Comparison of ENCODE assay signal across 13 mouse cellular contexts in the genomic region with DNA sequence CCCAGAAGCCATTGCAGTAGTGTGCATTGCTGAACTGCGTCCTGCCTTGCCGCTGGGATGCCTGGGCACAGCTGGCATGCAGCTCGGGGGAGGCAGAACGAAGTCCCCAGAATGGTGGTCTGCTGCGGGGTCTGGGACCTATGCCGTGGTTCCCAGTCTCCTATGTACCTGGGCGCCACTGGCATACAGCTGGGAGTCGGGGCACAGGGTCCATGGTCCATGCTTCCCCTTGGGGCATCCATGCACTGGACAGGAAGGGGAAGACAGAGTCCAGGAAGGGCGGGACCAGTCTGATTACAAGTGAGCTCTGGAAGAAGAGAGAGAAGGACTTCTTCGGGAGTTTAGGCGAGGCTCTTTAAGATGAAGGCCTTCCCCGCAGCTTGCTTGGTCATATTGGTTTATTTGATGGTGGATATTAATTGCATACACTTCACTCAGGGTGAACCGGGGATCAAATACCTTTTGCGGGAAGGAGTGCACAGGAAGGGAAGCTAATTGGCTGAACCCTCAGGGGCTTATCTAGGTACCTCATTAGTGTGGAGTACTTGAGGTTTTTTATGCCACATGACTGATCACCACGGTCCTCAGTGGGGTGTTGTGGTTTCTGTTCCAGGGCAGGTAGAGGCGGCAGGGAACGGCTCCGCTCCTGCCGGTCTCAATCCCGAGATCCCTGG. TPM values are rescaled to one million over a fixed set of nuclear protein-coding genes. Genes with fewer than 3 reads are reported as not detected.
DNase-seq lines count a peak whose midpoint lies in the region; ATAC-seq and TF ChIP-seq lines count a peak whose summit lies in the region.
"Had no signal": no experiment of that assay in that cellular context is flagged by ENCODE, and none has a peak within 500 bp of the region (broad histone marks: within the 10 kb centered on the region; RNA-seq: fewer than 3 reads in every experiment).

No protein-coding gene starts in this region.

- 59% methylated on average over 20 of the region's 20 CpGs for WGBS in liver, embryonic 11.5 days
- 50% methylated on average over 20 of the region's 20 CpGs for WGBS in liver, embryonic 15.5 days (ENCODE audit: insufficient replicate concordance)

- no peak for DNase-seq in liver, embryonic 11.5 days (ENCODE audit: low spot score)
- DNase-seq in liver, result no peak
- DNase-seq in MEL (ENCODE audit: low read depth, low spot score), result peak; percentile 89
- DNase-seq in kidney, adult 8-10 months, result peak; percentile 50 to 61
- no peak for DNase-seq in frontal cortex, postnatal 36 days (ENCODE audit: low spot score in 2 of 2)
- no peak for DNase-seq in layer of hippocampus, postnatal 25 days (ENCODE audit: extremely low spot score in 1 of 2, low spot score in 1 of 2)
- DNase-seq in left cerebral cortex, adult 18-20 months (ENCODE audit: low spot score in 2 of 2), result no peak

- TF ChIP-seq POLR2A in MEL (IDR thresholded peaks at IDR 0.05; ENCODE audit: control insufficient read depth in 1 of 2, insufficient read depth in 1 of 2, low read depth in 1 of 2, low read length in 2 of 2, poor library complexity in 1 of 2), result peak; percentile 59 to 82

- TF ChIP-seq RAD21 in MEL (IDR thresholded peaks at IDR 0.05; ENCODE audit: low read depth, low read length), result no peak

- H3K9ac ChIP-seq in liver, embryonic 11.5 days (ENCODE audit: low read depth, low read length), result peak overlapping the region; percentile 20; the same call in 1 of the 2 replicates
- peak overlapping the region; percentile 72 for H3K9ac ChIP-seq in MEL (ENCODE audit: control insufficient read depth, low read depth, low read length, poor library complexity, severe bottlenecking)
- H3K9ac ChIP-seq in liver, embryonic 15.5 days, result peak overlapping the region; percentile 22
- H3K9ac ChIP-seq: forebrain, embryonic 15.5 days; limb, embryonic 15.5 days had no signal

- peak; percentile 72 to 75; a peak in 3 of 4 replicates for TF ChIP-seq EP300 in MEL (IDR thresholded peaks at IDR 0.05; ENCODE audit: low read depth in 1 of 2, low read length in 2 of 2)

- H3K27me3 ChIP-seq in liver, embryonic 11.5 days (replicated peaks; ENCODE audit: control insufficient read depth, insufficient read depth, low read length), result no peaks in the 10 kb centered on the region
- no peaks in the 10 kb centered on the region for H3K27me3 ChIP-seq in MEL (ENCODE audit: control insufficient read depth in 1 of 2, insufficient read depth in 2 of 2, low read length in 2 of 2)
- no peaks in the 10 kb centered on the region for H3K27me3 ChIP-seq in liver, embryonic 15.5 days
- H3K27me3 ChIP-seq: forebrain, embryonic 15.5 days; limb, embryonic 15.5 days; neural tube, embryonic 15.5 days had no signal

- H3K27ac ChIP-seq in liver, embryonic 11.5 days (ENCODE audit: low read depth, low read length), result peak overlapping the region; percentile 96
- H3K27ac ChIP-seq in MEL (ENCODE audit: control insufficient read depth, low read depth, low read length), result peak overlapping the region; percentile 98
- peak overlapping the region; percentile 94 for H3K27ac ChIP-seq in liver, embryonic 15.5 days (replicated peaks)
- H3K27ac ChIP-seq: forebrain, embryonic 15.5 days; limb, embryonic 15.5 days; neural tube, embryonic 15.5 days had no signal

- H3K79me2 ChIP-seq in MEL (ENCODE audit: control insufficient read depth, insufficient read depth, low read length, poor library complexity), result peaks cover 4% of the 10 kb centered on the region; the same call in 1 of the 2 replicates

- H3K4me1 ChIP-seq in liver, embryonic 11.5 days (replicated peaks; ENCODE audit: control insufficient read depth, insufficient read depth, low read length), result peaks cover 45% of the 10 kb centered on the region
- H3K4me1 ChIP-seq in MEL (ENCODE audit: control insufficient read depth in 1 of 2, insufficient read depth in 2 of 2, low read length in 2 of 2), result peaks cover 18 to 42% of the 10 kb centered on the region in 2 experiments
- H3K4me1 ChIP-seq in liver, embryonic 15.5 days (replicated peaks), result peaks cover 60% of the 10 kb centered on the region
- H3K4me1 ChIP-seq: forebrain, embryonic 15.5 days had no signal

- no peaks in the 10 kb centered on the region for H3K36me3 ChIP-seq in liver, embryonic 11.5 days (ENCODE audit: control insufficient read depth, insufficient read depth, low read length)
- H3K36me3 ChIP-seq in MEL (ENCODE audit: control insufficient read depth in 1 of 2, insufficient read depth in 2 of 2, low read length in 2 of 2), result peaks cover 0 to 32% of the 10 kb centered on the region in 2 experiments; a peak in 2 of 4 replicates
- H3K36me3 ChIP-seq in liver, embryonic 15.5 days (replicated peaks), result no peaks in the 10 kb centered on the region
- H3K36me3 ChIP-seq: forebrain, embryonic 15.5 days; limb, embryonic 15.5 days; neural tube, embryonic 15.5 days had no signal

- no peak overlapping the region for H3K4me3 ChIP-seq in liver, embryonic 11.5 days (ENCODE audit: low read depth, low read length)
- H3K4me3 ChIP-seq in MEL (ENCODE audit: control insufficient read depth in 1 of 2, insufficient read depth in 1 of 2, low read depth in 2 of 2, low read length in 2 of 2), result peak overlapping the region; percentile 50 to 51
- no peak overlapping the region for H3K4me3 ChIP-seq in liver, embryonic 15.5 days (replicated peaks)
- H3K4me3 ChIP-seq: forebrain, embryonic 15.5 days; limb, embryonic 15.5 days; neural tube, embryonic 15.5 days had no signal

- H3K4me2 ChIP-seq in liver, embryonic 11.5 days, result peak overlapping the region; percentile 42
- H3K4me2 ChIP-seq in liver, embryonic 15.5 days, result peak overlapping the region; percentile 52
- H3K4me2 ChIP-seq: forebrain, embryonic 15.5 days; limb, embryonic 15.5 days; neural tube, embryonic 15.5 days had no signal

- ATAC-seq in liver, embryonic 11.5 days (replicated peaks; ENCODE audit: low FRiP score), result no peak
- ATAC-seq in liver, embryonic 15.5 days (ENCODE audit: insufficient read depth), result no peak
- ATAC-seq: forebrain, embryonic 15.5 days; inflammation-experienced regulatory T-cells, adult 6 months had no signal

- H3K9me3 ChIP-seq in liver, embryonic 11.5 days (ENCODE audit: control insufficient read depth, low read length), result no peaks in the 10 kb centered on the region
- H3K9me3 ChIP-seq in MEL (replicated peaks; ENCODE audit: insufficient read depth, low read length), result no peaks in the 10 kb centered on the region
- no peaks in the 10 kb centered on the region for H3K9me3 ChIP-seq in liver, embryonic 15.5 days (replicated peaks)
- H3K9me3 ChIP-seq: forebrain, embryonic 15.5 days; limb, embryonic 15.5 days; neural tube, embryonic 15.5 days had no signal

- no peak; a peak in 1 of 6 replicates for TF ChIP-seq CTCF in MEL (IDR thresholded peaks at IDR 0.05 in 2 of 3, conservative IDR thresholded peaks at IDR 0.05 in 1 of 3; ENCODE audit: control insufficient read depth in 1 of 3, insufficient read depth in 1 of 3, low read depth in 2 of 3, low read length in 3 of 3, poor library complexity in 1 of 3, severe bottlenecking in 1 of 3)

TF ChIP-seq in MEL, 35 proteins besides CTCF, POLR2A, EP300 and RAD21 (continues in another document):
- TF ChIP-seq POLR2AphosphoS5 (IDR thresholded peaks at IDR 0.05; ENCODE audit: borderline replicate concordance, low read depth, low read length), result 0 out of 2 replicates have a peak, but pooled peaks have one; percentile 3
- TF ChIP-seq E2F4 (IDR thresholded peaks at IDR 0.05; ENCODE audit: borderline replicate concordance, low read depth, low read length), result no peak
- TF ChIP-seq TCF12 (IDR thresholded peaks at IDR 0.05; ENCODE audit: low read depth, low read length), result peak; percentile 61
- TF ChIP-seq MAX (IDR thresholded peaks at IDR 0.05; ENCODE audit: low read length), result peak; percentile 80; the same call in 1 of the 2 replicates
- TF ChIP-seq KAT2A (conservative IDR thresholded peaks at IDR 0.05; ENCODE audit: low read depth, low read length), result no peak
- no peak for TF ChIP-seq ZMIZ1 (IDR thresholded peaks at IDR 0.05; ENCODE audit: low read depth, low read length)
- peak; percentile 76 for TF ChIP-seq NELFE (IDR thresholded peaks at IDR 0.05; ENCODE audit: low read depth, low read length)
- peak; percentile 75 for TF ChIP-seq RCOR1 (IDR thresholded peaks at IDR 0.05; ENCODE audit: low read depth, low read length)
- TF ChIP-seq BHLHE40 (IDR thresholded peaks at IDR 0.05; ENCODE audit: borderline replicate concordance, low read depth, low read length), result peak; percentile 32; the same call in 1 of the 2 replicates
- peak; percentile 88 for TF ChIP-seq TBP (IDR thresholded peaks at IDR 0.05; ENCODE audit: low read depth, low read length)
- no peak for TF ChIP-seq ZC3H11A (IDR thresholded peaks at IDR 0.05; ENCODE audit: low read depth, low read length)
- peak; percentile 84 for TF ChIP-seq MYC (IDR thresholded peaks at IDR 0.05; ENCODE audit: low read depth, low read length)
- TF ChIP-seq HCFC1 (IDR thresholded peaks at IDR 0.05; ENCODE audit: low read depth, low read length), result peak; percentile 21
- peak; percentile 81; the same call in 1 of the 2 replicates for TF ChIP-seq ETS1 (IDR thresholded peaks at IDR 0.05; ENCODE audit: low read depth, low read length)
- peak; percentile 79 for TF ChIP-seq USF1 (IDR thresholded peaks at IDR 0.05; ENCODE audit: low read depth, low read length)
- peak; percentile 59; the same call in 1 of the 2 replicates for TF ChIP-seq MXI1 (IDR thresholded peaks at IDR 0.05; ENCODE audit: low read depth, low read length)
- TF ChIP-seq MYB (IDR thresholded peaks at IDR 0.05; ENCODE audit: low read depth, low read length), result 0 out of 2 replicates have a peak, but pooled peaks have one; percentile 48
- TF ChIP-seq MAZ (IDR thresholded peaks at IDR 0.05; ENCODE audit: low read depth, low read length), result peak; percentile 34; the same call in 1 of the 2 replicates

RNA-seq across cellular contexts. Expression of a gene that starts 24.9 kb away (rescaled TPM):
- 0.26 and 0.53 TPM in 2 replicates for polyA plus RNA-seq in liver, embryonic 11.5 days (2014; fragmentation: Nextera tagmentation; extraction: Ambion mirVana)
- not detected in 2 replicates for total RNA-seq in MEL (2012; rRNA removed)
- polyA plus RNA-seq in MEL (2012; ENCODE audit: insufficient read depth in 1 of 2, insufficient read length in 2 of 2, low read depth in 1 of 2, low replicate concordance in 2 of 2, missing spikeins in 1 of 2), result not detected
- 0.23 and 0.36 TPM in 2 replicates for polyA plus RNA-seq in liver, embryonic 15.5 days (2015; fragmentation: Nextera tagmentation; extraction: Ambion mirVana)
- 100 to 1,000 TPM; 178 to 189 TPM for total RNA-seq in layer of hippocampus, postnatal 25 days (2021)
- total RNA-seq in left cerebral cortex, adult 18-20 months (2021), result 100 to 1,000 TPM; 208 to 220 TPM
- polyA plus RNA-seq: heart, postnatal 0 days; inflammation-experienced regulatory T-cells, adult 6 months had no signal

RNA-seq across cellular contexts. Expression of a gene that starts 25.3 kb away (rescaled TPM):
- 107 and 110 TPM in 2 replicates for polyA plus RNA-seq in liver, embryonic 11.5 days (2014; fragmentation: Nextera tagmentation; extraction: Ambion mirVana)
- total RNA-seq in MEL (2012; rRNA removed), result 64.6 and 65.0 TPM in 2 replicates
- polyA plus RNA-seq in MEL (2012; ENCODE audit: insufficient read depth in 1 of 2, insufficient read length in 2 of 2, low read depth in 1 of 2, low replicate concordance in 2 of 2, missing spikeins in 1 of 2), result 100 to 1,000 TPM; 147 to 455 TPM
- 42.7 and 44.4 TPM in 2 replicates for polyA plus RNA-seq in liver, embryonic 15.5 days (2015; fragmentation: Nextera tagmentation; extraction: Ambion mirVana)
- total RNA-seq in layer of hippocampus, postnatal 25 days (2021), result 10 to 100 TPM; 70.7 to 71.1 TPM
- total RNA-seq in left cerebral cortex, adult 18-20 months (2021), result 10 to 100 TPM; 78.9 to 82.6 TPM

Comparison
In these comparisons a context has a peak if more than half of its experiments do, and no peak if none do; other contexts are left out.
1. DNase-seq: peak in MEL (single experiment) and kidney, adult 8-10 months (2 of 2); none in liver, embryonic 11.5 days (single experiment), liver (single experiment), frontal cortex, postnatal 36 days (0 of 2), layer of hippocampus, postnatal 25 days (0 of 2) and left cerebral cortex, adult 18-20 months (0 of 2).
2. H3K4me3 ChIP-seq: peak in MEL (2 of 2); none in liver, embryonic 11.5 days (single experiment) and liver, embryonic 15.5 days (single experiment).
3. H3K9ac ChIP-seq: peak in every context shown above with its lines; median percentile 72 in MEL; 22 in liver, embryonic 15.5 days; 20 in liver, embryonic 11.5 days.
4. RNA of a gene that starts 24.9 kb away (total RNA-seq): 208 to 220 TPM in left cerebral cortex, adult 18-20 months and 178 to 189 TPM in layer of hippocampus, postnatal 25 days; not detected in MEL; every median in the first group is over 100 times any median in the second.
5. Peak in every context shown above with its lines, with median percentiles within 50 percentile points of each other: H3K27ac ChIP-seq.